Mouse (Mus musculus) urinary bladder, adult 2 months (tissue): Measurements from ENCODE around the gene Gm6710. TPM values are rescaled to one million over a fixed set of nuclear protein-coding genes. Genes with fewer than 3 reads are reported as not detected.
"Not testable (repeated sequence)": the region's sequence is repeated elsewhere in the genome, so short reads cannot be mapped to it uniquely, and the experiment has no call there.

Experiments
- DNase-seq: peaks from one replicate; pipeline ENCODE4 v3.0.0; 2022; ENCODE audit warnings: low spot score
- polyA plus RNA-seq: library from polyadenylated mRNA; depleted of rRNA; stranded (reverse); fragments of >200 nt; gene quantifications from 2 replicates; pipeline ENCODE4 v1.2.3, GENCODE M21; 2012; rRNA removed

The Gm6710 gene
- polyA plus RNA-seq: 4.2 and 5.5 TPM in 2 replicates

DNA sequence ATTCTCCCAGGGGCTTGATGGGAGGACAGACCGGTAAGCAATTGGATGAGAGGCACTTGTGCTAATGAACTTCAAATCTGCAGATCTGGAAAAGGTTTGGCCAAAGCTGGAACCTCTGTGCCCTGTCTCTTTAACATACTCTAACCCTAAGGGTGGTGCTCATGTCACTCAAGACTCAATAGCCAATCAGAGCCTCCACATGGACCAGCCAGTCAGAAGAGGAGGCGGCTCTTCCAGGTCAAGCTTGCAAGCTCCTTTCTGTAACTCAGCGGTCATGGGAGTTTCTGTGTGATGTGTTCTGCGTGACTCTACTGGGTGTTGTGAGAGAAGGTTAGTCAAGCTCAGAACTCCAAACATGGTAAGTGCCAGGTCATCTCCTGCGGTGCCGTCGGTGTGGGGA, at the start of gene Gm6710:
TSS of gene Gm6710 (plus strand) at position 196 of the 400 bp plus-strand sequence.
- DNase-seq: not testable (repeated sequence)

Other genes with a start within 250 kb of the Gm6710 start
- 0.04 TPM in 1 of 2 replicates, not detected in the other for gene Gm11007, start 225.2 kb upstream of the Gm6710 start, polyA plus RNA-seq
- gene Zfp969, start 165.6 kb upstream of the Gm6710 start, polyA plus RNA-seq: not detected in 2 replicates
- gene Gm2007, start 127.7 kb upstream of the Gm6710 start, polyA plus RNA-seq: 0.04 TPM in 1 of 2 replicates, not detected in the other
- gene Gm14288, start 68.1 kb upstream of the Gm6710 start, polyA plus RNA-seq: 5.5 and 6.7 TPM in 2 replicates
- gene Zfp966, start 61.9 kb downstream of the Gm6710 start, polyA plus RNA-seq: 3.9 and 5.4 TPM in 2 replicates
- gene Gm2026, start 96.1 kb downstream of the Gm6710 start, polyA plus RNA-seq: 7.0 and 7.5 TPM in 2 replicates